Mouse (Mus musculus) heart, postnatal 0 days (tissue): ENCODE measurements around the gene Cd4.

Source experiments
- CTCF ChIP-seq: IDR thresholded peaks from 2 replicates; pipeline ENCODE4 v1.5.1; 2016; ENCODE audit warnings: antibody characterized with exemption, control low read depth, low read depth
- EP300 ChIP-seq: IDR thresholded peaks from 2 replicates; pipeline ENCODE4 v1.6.1; 2016; ENCODE audit warnings: antibody characterized with exemption, low read depth

- TF ChIP-seq CTCF: no peak
- TF ChIP-seq EP300: peak; percentile 33; the same call in 1 of the 2 replicates
Observed at GRCm38 (mm10) chr6:124829799-124830700, 58.0 kb downstream of the Cd4 start.
